Mouse (Mus musculus) heart, embryonic 11.5 days (tissue): ENCODE measurements at regions not wholly inside any gene's neighbourhood (a gene's known extent, or its start where the extent isn't known, plus 50 kb on each side); places are given as distances from the start of the nearest gene placed in this dataset.
A peak's percentile ranks its signal among the peaks of the same experiment; 100 is the strongest.

Experiments used
- ATAC-seq: fragments of 200-750 bp; cut with Nextera tagmentation; replicated peaks from 2 replicates; pipeline ENCODE4 v1.8.0; 2017; ENCODE audit warnings: moderate library complexity; ENCODE audit not compliant: insufficient number of reproducible peaks, low FRiP score, low TSS enrichment
- H3K27ac ChIP-seq: fragments of 300-500 bp; sonication (generic); 2 replicates; pipeline ENCODE4 v1.5.1; 2014; ENCODE audit warnings: mild to moderate bottlenecking, low read depth, low read length
- H3K27me3 ChIP-seq: fragments of 300-500 bp; sonication (generic); 2 replicates; pipeline ENCODE4 v1.6.1; 2014; ENCODE audit warnings: mild to moderate bottlenecking, low read length, mixed read lengths; ENCODE audit not compliant: control insufficient read depth, insufficient read depth
- H3K36me3 ChIP-seq: fragments of 300-500 bp; sonication (generic); 2 replicates; pipeline ENCODE4 v1.6.1; 2014; ENCODE audit warnings: mild to moderate bottlenecking, low read length, moderate library complexity, mixed read lengths; ENCODE audit not compliant: control insufficient read depth, insufficient read depth
- H3K4me1 ChIP-seq: fragments of 300-500 bp; sonication (generic); 2 replicates; pipeline ENCODE4 v1.6.1; 2014; ENCODE audit warnings: low read length; ENCODE audit not compliant: control insufficient read depth, insufficient read depth
- H3K4me2 ChIP-seq: fragments of 300-500 bp; sonication (generic); 2 replicates; pipeline ENCODE4 v1.6.1; 2014; ENCODE audit warnings: mild to moderate bottlenecking, moderate library complexity
- H3K4me3 ChIP-seq: fragments of 300-500 bp; sonication (generic); 2 replicates; pipeline ENCODE4 v1.5.1; 2014; ENCODE audit warnings: low read depth, low read length
- H3K9ac ChIP-seq: fragments of 300-500 bp; sonication (generic); 2 replicates; pipeline ENCODE4 v1.6.1; 2014; ENCODE audit warnings: mild to moderate bottlenecking, low read depth, low read length, moderate library complexity
- H3K9me3 ChIP-seq: fragments of 300-500 bp; sonication (generic); replicated peaks from 2 replicates; pipeline ENCODE4 v1.6.1; 2016; ENCODE audit warnings: low read length; ENCODE audit not compliant: control insufficient read depth
- WGBS: fragments of 180-500 bp; shearing (Covaris S2); extraction: QIAGEN DNeasy Blood & Tissue Kit; methylation state at CpG from one replicate; pipeline ENCODE4 v1.1.7; 2014; ENCODE audit not compliant: insufficient replicate concordance; 5-methylcytosine and 5-hydroxymethylcytosine counted together

DNA sequence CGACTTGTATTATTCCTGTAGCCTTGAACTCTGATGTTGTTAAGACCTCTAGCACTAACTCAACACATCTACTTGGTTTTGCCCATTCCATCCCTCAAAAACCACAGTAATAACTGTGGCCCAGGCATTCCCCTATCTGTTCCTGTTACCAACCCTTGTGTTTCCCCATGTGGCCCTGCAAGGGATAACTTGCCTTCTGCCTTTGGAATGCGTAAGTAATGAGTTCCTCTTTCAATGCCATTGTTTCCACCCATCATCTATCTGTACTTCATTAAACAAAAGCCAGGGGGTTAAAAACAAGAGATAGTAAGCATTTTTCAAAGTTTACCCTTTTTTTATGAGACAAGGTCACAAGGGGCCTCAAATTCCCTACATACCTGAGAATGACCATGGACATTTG is 60.5 kb upstream of the 1110032F04Rik start:
- Histone ChIP-seq H3K27ac (no peak overlapping the region), H3K27me3 (no peaks in the 10 kb centered on the region), H3K4me3 (no peak overlapping the region), H3K36me3 (no peaks in the 10 kb centered on the region), H3K9ac (no peak overlapping the region), H3K4me2 (no peak overlapping the region), H3K4me1 (no peaks in the 10 kb centered on the region), H3K9me3 (no peaks in the 10 kb centered on the region)
- no peak for ATAC-seq
- 79% methylated on average over 2 of the region's 2 CpGs for WGBS

- Histone ChIP-seq H3K9me3 (no peaks in the 10 kb centered on the region), H3K4me3 (no peak overlapping the region), H3K27me3 (no peaks in the 10 kb centered on the region), H3K27ac (no peak overlapping the region), H3K4me1 (peaks cover 7% of the 10 kb centered on the region), H3K4me2 (no peak overlapping the region), H3K36me3 (no peaks in the 10 kb centered on the region), H3K9ac (no peak overlapping the region)
- WGBS: 80% methylated on average over 3 of the region's 3 CpGs
- ATAC-seq: no peak
Observed at GRCm38 (mm10) chr3:68813461-68813860, 55.9 kb upstream of the 1110032F04Rik start.

DNA sequence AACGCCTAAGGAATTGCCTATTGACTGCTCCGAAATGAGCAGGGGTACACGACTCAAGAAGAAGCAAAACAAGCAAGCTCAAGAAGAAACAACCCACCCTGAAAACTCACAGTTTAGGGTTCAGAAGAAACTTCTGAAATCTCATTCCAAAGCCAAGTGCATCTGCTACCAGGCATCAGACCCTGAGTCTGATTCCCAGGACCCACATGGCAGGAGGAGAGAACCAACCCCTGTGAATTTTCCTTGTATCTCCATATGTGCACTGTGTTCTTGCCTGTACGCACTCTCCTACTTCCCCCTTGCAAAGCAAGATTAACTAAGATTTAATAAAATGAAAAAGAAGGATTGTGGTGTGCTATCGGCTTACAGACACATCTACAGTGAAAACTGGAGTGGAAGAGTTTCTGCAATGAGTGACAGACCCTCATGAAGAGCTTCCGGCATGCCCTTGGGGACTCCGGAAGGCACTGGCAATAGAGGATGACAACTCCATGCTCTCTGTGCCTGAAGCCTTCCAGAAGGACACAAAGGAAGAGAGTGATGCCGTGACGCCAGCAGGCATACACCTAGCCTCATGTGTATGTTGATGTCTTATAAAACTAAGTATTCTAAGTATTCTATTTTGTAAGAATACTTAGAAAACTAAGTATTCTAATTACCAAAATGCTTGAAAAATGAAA is 55.2 kb upstream of the 1110032F04Rik start:
- H3K4me2 ChIP-seq: no peak overlapping the region
- H3K9ac ChIP-seq: no peak overlapping the region
- H3K27me3 ChIP-seq: no peaks in the 10 kb centered on the region
- H3K4me3 ChIP-seq: no peak overlapping the region
- ATAC-seq: no peak
- 80% methylated on average over 9 of the region's 9 CpGs for WGBS
- H3K27ac ChIP-seq: no peak overlapping the region
- peaks cover 7% of the 10 kb centered on the region for H3K4me1 ChIP-seq
- no peaks in the 10 kb centered on the region for H3K36me3 ChIP-seq
- H3K9me3 ChIP-seq: no peaks in the 10 kb centered on the region

- Histone ChIP-seq H3K9me3 (no peaks in the 10 kb centered on the region), H3K4me3 (no peak overlapping the region), H3K4me2 (no peak overlapping the region), H3K27ac (no peak overlapping the region), H3K4me1 (peaks cover 7% of the 10 kb centered on the region), H3K9ac (no peak overlapping the region), H3K27me3 (no peaks in the 10 kb centered on the region), H3K36me3 (no peaks in the 10 kb centered on the region)
- WGBS: 78% methylated on average over 6 of the region's 6 CpGs
- ATAC-seq: no peak
Observed at GRCm38 (mm10) chr3:68815621-68816020, 53.8 kb upstream of the 1110032F04Rik start.

DNA sequence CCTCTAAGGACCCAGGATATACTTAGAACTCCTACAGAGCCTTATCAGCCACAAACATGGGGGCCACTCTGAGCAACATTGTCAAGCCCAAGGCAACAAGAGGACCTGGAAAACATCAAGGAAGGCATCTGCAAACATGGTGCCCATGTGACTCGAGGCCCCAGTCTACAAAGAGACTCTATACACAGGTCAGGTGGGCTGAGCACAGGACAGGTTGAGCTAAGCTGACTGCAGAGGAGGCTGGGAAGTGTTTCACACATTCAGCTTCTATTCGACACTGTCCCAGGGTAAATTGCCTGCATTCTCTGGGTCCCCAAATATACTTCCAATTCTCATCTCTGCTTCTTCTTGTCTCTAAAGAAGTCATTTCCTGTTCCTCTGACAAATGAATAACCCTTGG is 52.1 kb upstream of the 1110032F04Rik start:
- H3K4me3 ChIP-seq: no peak overlapping the region
- H3K27me3 ChIP-seq: no peaks in the 10 kb centered on the region
- WGBS: 44% methylated on average over 2 of the region's 2 CpGs
- H3K27ac ChIP-seq: 0 out of 2 replicates have a peak overlapping the region, but pooled peaks have one; percentile 29
- no peak overlapping the region for H3K4me2 ChIP-seq
- H3K4me1 ChIP-seq: peaks cover 7% of the 10 kb centered on the region
- peak; percentile 52; the same call in 1 of the 2 replicates for ATAC-seq
- no peak overlapping the region for H3K9ac ChIP-seq
- H3K9me3 ChIP-seq: no peaks in the 10 kb centered on the region
- no peaks in the 10 kb centered on the region for H3K36me3 ChIP-seq
